ENCODE assay signal across 7 mouse cellular contexts in genomic region chr14:18271666-18272065, GRCm38 (mm10). TPM values are rescaled to one million over a fixed set of nuclear protein-coding genes. Genes with fewer than 3 reads are reported as not detected.
DNase-seq lines count a peak whose midpoint lies in the region; ATAC-seq and TF ChIP-seq lines count a peak whose summit lies in the region.

No protein-coding gene starts in this region.

- H3K4me1 ChIP-seq in kidney, postnatal 0 days (replicated peaks; ENCODE audit: insufficient read depth, low read length), result no peaks in the 10 kb centered on the region
- no peaks in the 10 kb centered on the region for H3K4me1 ChIP-seq in intestine, embryonic 15.5 days (replicated peaks)
- peaks cover 33% of the 10 kb centered on the region for H3K4me1 ChIP-seq in neural tube, embryonic 13.5 days (replicated peaks)

- no peak for ATAC-seq in kidney, postnatal 0 days (replicated peaks; ENCODE audit: low FRiP score, low read depth)
- no peak for ATAC-seq in intestine, embryonic 15.5 days
- ATAC-seq in neural tube, embryonic 13.5 days (ENCODE audit: low read depth), result 0 out of 2 replicates have a peak, but pooled peaks have one; percentile 3

- peak overlapping the region; percentile 50; the same call in 1 of the 2 replicates for H3K9ac ChIP-seq in kidney, postnatal 0 days (ENCODE audit: low read depth, low read length)
- H3K9ac ChIP-seq in intestine, embryonic 15.5 days, result no peak overlapping the region; the same call in 1 of the 2 replicates
- H3K9ac ChIP-seq in neural tube, embryonic 13.5 days, result peak overlapping the region; percentile 77

- H3K27me3 ChIP-seq in kidney, postnatal 0 days (ENCODE audit: insufficient read depth, low read length), result no peaks in the 10 kb centered on the region
- H3K27me3 ChIP-seq in intestine, embryonic 15.5 days (replicated peaks), result no peaks in the 10 kb centered on the region
- no peaks in the 10 kb centered on the region for H3K27me3 ChIP-seq in neural tube, embryonic 13.5 days

- peak overlapping the region; percentile 74 for H3K4me2 ChIP-seq in kidney, postnatal 0 days (ENCODE audit: low read length)
- peak overlapping the region; percentile 69 for H3K4me2 ChIP-seq in intestine, embryonic 15.5 days (replicated peaks)
- peak overlapping the region; percentile 64 for H3K4me2 ChIP-seq in neural tube, embryonic 13.5 days

- no peaks in the 10 kb centered on the region for H3K9me3 ChIP-seq in kidney, postnatal 0 days (replicated peaks; ENCODE audit: low read length)
- H3K9me3 ChIP-seq in intestine, embryonic 15.5 days, result no peaks in the 10 kb centered on the region
- no peaks in the 10 kb centered on the region for H3K9me3 ChIP-seq in neural tube, embryonic 13.5 days

- WGBS in kidney, postnatal 0 days, result 7% methylated on average over 7 of the region's 7 CpGs
- 6% methylated on average over 7 of the region's 7 CpGs for WGBS in intestine, embryonic 15.5 days
- 4% methylated on average over 7 of the region's 7 CpGs for WGBS in neural tube, embryonic 13.5 days

- no peak for TF ChIP-seq CTCF in kidney, postnatal 0 days (IDR thresholded peaks at IDR 0.05; ENCODE audit: low read depth)

- H3K27ac ChIP-seq in kidney, postnatal 0 days, result no peak overlapping the region
- no peak overlapping the region for H3K27ac ChIP-seq in intestine, embryonic 15.5 days
- H3K27ac ChIP-seq in neural tube, embryonic 13.5 days (replicated peaks), result peak overlapping the region; percentile 80; the same call in 1 of the 2 replicates

- H3K36me3 ChIP-seq in kidney, postnatal 0 days (ENCODE audit: insufficient read depth, low read length), result peaks cover 14% of the 10 kb centered on the region; the same call in 1 of the 2 replicates
- H3K36me3 ChIP-seq in intestine, embryonic 15.5 days, result 0 out of 2 replicates have a peak, but pooled peaks cover 3% of the 10 kb centered on the region
- H3K36me3 ChIP-seq in neural tube, embryonic 13.5 days, result peaks cover 27% of the 10 kb centered on the region

- DNase-seq in kidney, postnatal 0 days (ENCODE audit: low spot score), result no peak
- no peak for DNase-seq in kidney, postnatal 4 days
- DNase-seq in cerebellum, postnatal 25 days, result peak; percentile 9 to 11
- no peak for DNase-seq in right cerebral cortex, postnatal 25 days
- DNase-seq in thymus, adult 18-20 months, result no peak

- peak overlapping the region; percentile 97 for H3K4me3 ChIP-seq in kidney, postnatal 0 days (replicated peaks; ENCODE audit: low read depth, low read length)
- H3K4me3 ChIP-seq in intestine, embryonic 15.5 days (replicated peaks), result peak overlapping the region; percentile 83
- peak overlapping the region; percentile 90 for H3K4me3 ChIP-seq in neural tube, embryonic 13.5 days

RNA-seq across cellular contexts. Expression of gene Rpl15, which starts 0.5 kb away (rescaled TPM):
- polyA plus RNA-seq in kidney, postnatal 0 days (2015; fragmentation: Nextera tagmentation; extraction: Ambion mirVana), result 472 and 558 TPM in 2 replicates
- polyA plus RNA-seq in intestine, embryonic 15.5 days (2015; fragmentation: Nextera tagmentation; extraction: Ambion mirVana), result 406 and 450 TPM in 2 replicates
- 273 and 319 TPM in 2 replicates for polyA plus RNA-seq in neural tube, embryonic 13.5 days (2015; fragmentation: Nextera tagmentation; extraction: Ambion mirVana)

RNA-seq across cellular contexts. Expression of gene Nkiras1, which starts 0.7 kb away (rescaled TPM):
- 18.0 and 18.1 TPM in 2 replicates for polyA plus RNA-seq in kidney, postnatal 0 days (2015; fragmentation: Nextera tagmentation; extraction: Ambion mirVana)
- 16.8 and 17.1 TPM in 2 replicates for polyA plus RNA-seq in intestine, embryonic 15.5 days (2015; fragmentation: Nextera tagmentation; extraction: Ambion mirVana)
- 47.9 and 53.3 TPM in 2 replicates for polyA plus RNA-seq in neural tube, embryonic 13.5 days (2015; fragmentation: Nextera tagmentation; extraction: Ambion mirVana)

RNA-seq across cellular contexts. Expression of gene Nr1d2, which starts 32.7 kb away (rescaled TPM):
- polyA plus RNA-seq in kidney, postnatal 0 days (2015; fragmentation: Nextera tagmentation; extraction: Ambion mirVana), result 12.4 and 13.2 TPM in 2 replicates
- 5.0 and 6.9 TPM in 2 replicates for polyA plus RNA-seq in intestine, embryonic 15.5 days (2015; fragmentation: Nextera tagmentation; extraction: Ambion mirVana)
- 3.9 and 4.5 TPM in 2 replicates for polyA plus RNA-seq in neural tube, embryonic 13.5 days (2015; fragmentation: Nextera tagmentation; extraction: Ambion mirVana)

RNA-seq across cellular contexts. Expression of gene Ube2e1, which starts 60.0 kb away (rescaled TPM):
- polyA plus RNA-seq in kidney, postnatal 0 days (2015; fragmentation: Nextera tagmentation; extraction: Ambion mirVana), result 118 and 122 TPM in 2 replicates
- polyA plus RNA-seq in intestine, embryonic 15.5 days (2015; fragmentation: Nextera tagmentation; extraction: Ambion mirVana), result 121 and 130 TPM in 2 replicates
- 220 and 225 TPM in 2 replicates for polyA plus RNA-seq in neural tube, embryonic 13.5 days (2015; fragmentation: Nextera tagmentation; extraction: Ambion mirVana)

Comparison
In these comparisons a context has a peak if more than half of its experiments do, and no peak if none do; other contexts are left out.
1. DNase-seq: peak in cerebellum, postnatal 25 days (2 of 2); none in kidney, postnatal 0 days (single experiment), kidney, postnatal 4 days (0 of 2), right cerebral cortex, postnatal 25 days (single experiment) and thymus, adult 18-20 months (0 of 2).
2. Peak in every context shown above with its lines, with median percentiles within 50 percentile points of each other: H3K4me2 ChIP-seq and H3K4me3 ChIP-seq.